Mouse (Mus musculus) liver, embryonic 11.5 days (tissue): ENCODE data around the gene Lamb3. TPM values are rescaled to one million over a fixed set of nuclear protein-coding genes. Genes with fewer than 3 reads are reported as not detected.

Experiments
- ATAC-seq: fragments of 200-750 bp; cut with Nextera tagmentation; replicated peaks from 2 replicates; pipeline ENCODE4 v1.8.0; 2017; ENCODE audit warnings: moderate number of reproducible peaks, mild to moderate bottlenecking, moderate TSS enrichment, moderate library complexity; ENCODE audit not compliant: low FRiP score
- DNase-seq: peaks from one replicate; pipeline ENCODE4 v3.0.0-alpha.2; 2017; ENCODE audit warnings: low spot score
- H3K27ac ChIP-seq: fragments of 300-500 bp; sonication (generic); 2 replicates; pipeline ENCODE4 v1.5.1; 2014; ENCODE audit warnings: mild to moderate bottlenecking, low read depth, low read length, control low read depth
- H3K27me3 ChIP-seq: fragments of 300-500 bp; sonication (generic); replicated peaks from 2 replicates; pipeline ENCODE4 v1.6.1; 2014; ENCODE audit warnings: low read length, mixed read lengths; ENCODE audit not compliant: control insufficient read depth, insufficient read depth
- H3K36me3 ChIP-seq: fragments of 300-500 bp; sonication (generic); 2 replicates; pipeline ENCODE4 v1.6.1; 2014; ENCODE audit warnings: mild to moderate bottlenecking, low read length, moderate library complexity, mixed read lengths; ENCODE audit not compliant: control insufficient read depth, insufficient read depth
- H3K4me1 ChIP-seq: fragments of 300-500 bp; sonication (generic); replicated peaks from 2 replicates; pipeline ENCODE4 v1.6.1; 2014; ENCODE audit warnings: low read length, mixed read lengths; ENCODE audit not compliant: control insufficient read depth, insufficient read depth
- H3K4me2 ChIP-seq: fragments of 300-500 bp; sonication (generic); 2 replicates; pipeline ENCODE4 v1.6.1; 2014; ENCODE audit warnings: mild to moderate bottlenecking, control low read depth, moderate library complexity
- H3K4me3 ChIP-seq: fragments of 300-500 bp; sonication (generic); 2 replicates; pipeline ENCODE4 v1.5.1; 2014; ENCODE audit warnings: low read depth, low read length, control low read depth
- H3K9ac ChIP-seq: fragments of 300-500 bp; sonication (generic); 2 replicates; pipeline ENCODE4 v1.6.1; 2014; ENCODE audit warnings: low read depth, low read length, control low read depth
- H3K9me3 ChIP-seq: fragments of 300-500 bp; sonication (generic); 2 replicates; pipeline ENCODE4 v1.6.1; 2016; ENCODE audit warnings: low read length, inconsistent platforms, mixed read lengths; ENCODE audit not compliant: control insufficient read depth
- WGBS: fragments of 180-500 bp; shearing (Covaris S2); extraction: QIAGEN DNeasy Blood & Tissue Kit; methylation state at CpG from one replicate; pipeline ENCODE4 v1.1.7; 2014; 5-methylcytosine and 5-hydroxymethylcytosine counted together
- polyA plus RNA-seq: library from polyadenylated mRNA; unstranded; fragments of >200 nt; fragmentation: Nextera tagmentation; extraction: Ambion mirVana; gene quantifications from 2 replicates; pipeline ENCODE4 v1.2.1, GENCODE M21; 2014

Lamb3 gene
- polyA plus RNA-seq, 1 experiment from 2014 or later, result 0.15 TPM

DNA sequence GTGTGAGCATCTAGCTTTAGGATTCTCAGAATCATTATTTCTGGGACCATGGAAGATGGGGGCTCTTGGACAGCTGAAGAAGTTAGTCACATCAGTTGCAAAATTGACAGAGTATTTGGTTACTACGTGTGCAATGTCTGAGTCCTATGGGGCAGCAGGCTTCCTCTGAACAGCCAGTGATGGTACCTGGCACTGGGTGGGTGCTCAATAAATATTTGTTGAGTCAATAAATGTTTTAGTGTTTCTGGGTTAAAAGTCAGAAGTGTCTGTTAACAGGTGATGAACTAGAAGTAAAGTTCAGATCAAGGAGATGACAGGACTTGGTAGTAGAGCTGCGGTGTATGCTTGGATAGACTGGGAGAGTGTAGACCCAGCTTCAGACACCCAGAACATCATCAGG lies 80.1 kb downstream of the Lamb3 start:
- Histone ChIP-seq H3K4me2 (no peak overlapping the region), H3K27ac (no peak overlapping the region), H3K36me3 (no peaks in the 10 kb centered on the region), H3K9me3 (no peaks in the 10 kb centered on the region), H3K27me3 (no peaks in the 10 kb centered on the region), H3K4me3 (no peak overlapping the region), H3K4me1 (no peaks in the 10 kb centered on the region), H3K9ac (no peak overlapping the region)
- ATAC-seq (no peak), DNase-seq (no peak)
- whole genome bisulfite sequencing, result 71% methylated on average over 2 of the region's 2 CpGs

GRCm38 (mm10) chr1:193289076-193289475 lies 81.6 kb downstream of the Lamb3 start:
- no peaks in the 10 kb centered on the region for H3K36me3 ChIP-seq
- no peak overlapping the region for H3K4me3 ChIP-seq
- H3K27ac ChIP-seq, result no peak overlapping the region
- H3K9ac ChIP-seq, result no peak overlapping the region
- H3K4me2 ChIP-seq, result no peak overlapping the region
- ATAC-seq (no peak), DNase-seq (no peak)
- WGBS, result 89% methylated on average over 3 of the region's 3 CpGs
- H3K9me3 ChIP-seq, result no peaks in the 10 kb centered on the region
- no peaks in the 10 kb centered on the region for H3K27me3 ChIP-seq
- no peaks in the 10 kb centered on the region for H3K4me1 ChIP-seq

DNA sequence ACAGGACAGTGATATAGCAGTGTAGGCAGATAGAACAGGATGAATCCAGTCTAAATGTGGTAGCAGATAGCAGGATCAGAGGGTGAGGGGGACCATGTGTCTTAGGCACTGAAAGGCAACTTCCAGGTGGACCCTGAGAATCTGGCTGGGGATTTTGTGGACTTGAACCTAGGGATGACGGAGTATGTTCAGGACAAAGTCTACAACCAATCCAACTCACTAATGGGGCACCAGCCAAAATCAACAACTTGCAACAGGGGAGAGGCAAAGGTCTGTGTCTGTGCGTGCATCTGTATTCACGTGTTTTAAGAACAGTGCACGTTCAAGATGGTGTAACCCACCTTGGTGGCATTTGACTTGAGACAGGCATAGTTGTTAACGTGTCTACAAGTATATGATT lies 82.4 kb downstream of the Lamb3 start:
- no peaks in the 10 kb centered on the region for H3K36me3 ChIP-seq
- no peak overlapping the region for H3K4me3 ChIP-seq
- ATAC-seq, result no peak
- H3K27ac ChIP-seq, result no peak overlapping the region
- WGBS, result 79% methylated on average over 5 of the region's 5 CpGs
- no peak overlapping the region for H3K9ac ChIP-seq
- no peaks in the 10 kb centered on the region for H3K9me3 ChIP-seq
- H3K4me2 ChIP-seq, result no peak overlapping the region
- no peak for DNase-seq
- no peaks in the 10 kb centered on the region for H3K4me1 ChIP-seq
- no peaks in the 10 kb centered on the region for H3K27me3 ChIP-seq

- H3K9ac ChIP-seq, result no peak overlapping the region
- no peaks in the 10 kb centered on the region for H3K4me1 ChIP-seq
- no peaks in the 10 kb centered on the region for H3K9me3 ChIP-seq
- H3K4me2 ChIP-seq, result no peak overlapping the region
- H3K36me3 ChIP-seq, result no peaks in the 10 kb centered on the region
- no peak for ATAC-seq
- no peak for DNase-seq
- no peak overlapping the region for H3K4me3 ChIP-seq
- no peak overlapping the region for H3K27ac ChIP-seq
- H3K27me3 ChIP-seq, result no peaks in the 10 kb centered on the region
Measured at GRCm38 (mm10) chr1:193290686-193291085, 83.2 kb downstream of the Lamb3 start.

DNA sequence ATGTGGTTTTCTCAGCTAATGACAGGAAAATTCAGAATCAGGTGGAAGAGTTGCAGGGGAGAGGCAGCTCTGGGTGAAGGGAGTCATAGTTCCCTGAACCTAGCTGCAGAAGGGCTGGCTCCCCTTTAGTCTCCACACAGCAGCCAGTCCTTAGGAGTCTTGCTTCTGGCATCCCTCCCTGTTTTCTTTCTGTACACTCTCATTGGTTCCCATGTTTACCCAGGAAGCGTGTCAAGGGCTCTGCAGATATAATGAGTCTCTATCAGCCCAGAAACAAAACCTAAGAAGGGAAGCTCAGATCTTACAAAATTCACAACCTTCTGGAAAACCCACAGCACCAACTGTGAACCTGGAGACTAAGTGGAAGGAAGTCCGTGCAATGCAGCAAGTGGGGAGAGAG lies 85.5 kb downstream of the Lamb3 start:
- WGBS, result 55% methylated on average over 2 of the region's 2 CpGs
- no peak overlapping the region for H3K27ac ChIP-seq

DNA sequence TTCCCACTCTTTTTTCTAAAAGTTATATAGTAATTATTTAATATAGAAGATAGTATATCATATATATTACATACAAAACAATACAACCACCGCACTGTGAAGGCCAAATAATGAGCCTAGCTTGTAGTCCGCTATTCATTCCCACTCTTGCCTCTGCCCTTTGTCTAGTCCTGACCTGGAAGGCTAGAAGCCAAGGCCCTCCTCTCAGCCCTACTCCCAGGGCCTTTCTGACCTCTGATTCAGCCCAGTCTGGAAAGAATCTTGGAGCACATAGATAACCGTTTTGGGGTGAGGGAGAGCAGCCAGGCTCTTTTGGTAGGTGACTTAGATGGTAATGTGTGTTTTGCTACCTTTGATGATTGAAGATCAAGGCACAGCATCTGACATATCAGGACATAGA lies 86.4 kb downstream of the Lamb3 start:
- H3K36me3 ChIP-seq, result no peaks in the 10 kb centered on the region
- DNase-seq, result no peak
- ATAC-seq, result no peak
- no peak overlapping the region for H3K4me3 ChIP-seq
- no peak overlapping the region for H3K4me2 ChIP-seq
- no peaks in the 10 kb centered on the region for H3K27me3 ChIP-seq
- H3K9ac ChIP-seq, result no peak overlapping the region
- H3K4me1 ChIP-seq, result no peaks in the 10 kb centered on the region
- 76% methylated on average over 3 of the region's 3 CpGs for WGBS
- H3K27ac ChIP-seq, result no peak overlapping the region
- no peaks in the 10 kb centered on the region for H3K9me3 ChIP-seq

More for the DNA sequence above, 85.5 kb downstream of the Lamb3 start:
- DNase-seq (no peak), ATAC-seq (no peak)
- Histone ChIP-seq H3K4me1 (no peaks in the 10 kb centered on the region), H3K4me3 (no peak overlapping the region), H3K36me3 (no peaks in the 10 kb centered on the region), H3K4me2 (no peak overlapping the region), H3K9ac (no peak overlapping the region), H3K27me3 (no peaks in the 10 kb centered on the region), H3K9me3 (no peaks in the 10 kb centered on the region)

DNA sequence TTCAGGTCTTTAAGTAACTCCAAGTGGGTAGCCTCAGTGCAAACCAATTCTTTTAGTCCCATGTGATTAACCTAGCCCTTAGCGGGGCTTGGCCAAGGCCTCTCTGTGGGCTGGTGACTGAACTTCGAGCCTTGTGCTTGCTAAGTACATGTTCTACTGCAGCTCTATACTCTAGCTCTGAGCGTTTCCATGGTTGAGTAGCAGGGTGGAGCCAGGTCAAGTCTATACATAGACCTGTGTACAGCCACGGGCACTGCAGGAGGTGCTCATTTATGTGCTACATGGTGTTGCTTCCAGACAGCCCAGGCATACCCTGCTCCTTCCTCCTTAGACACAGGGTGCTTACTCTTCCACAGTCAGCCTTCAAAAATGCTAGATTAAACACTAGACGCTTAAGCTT lies 88.4 kb downstream of the Lamb3 start:
- H3K4me1 ChIP-seq, result no peaks in the 10 kb centered on the region
- 82% methylated on average over 5 of the region's 5 CpGs for WGBS
- H3K4me3 ChIP-seq, result no peak overlapping the region
- no peak overlapping the region for H3K4me2 ChIP-seq
- ATAC-seq (no peak), DNase-seq (no peak)
- H3K36me3 ChIP-seq, result no peaks in the 10 kb centered on the region
- no peaks in the 10 kb centered on the region for H3K27me3 ChIP-seq
- H3K9ac ChIP-seq, result no peak overlapping the region
- H3K27ac ChIP-seq, result no peak overlapping the region
- H3K9me3 ChIP-seq, result no peaks in the 10 kb centered on the region

DNA sequence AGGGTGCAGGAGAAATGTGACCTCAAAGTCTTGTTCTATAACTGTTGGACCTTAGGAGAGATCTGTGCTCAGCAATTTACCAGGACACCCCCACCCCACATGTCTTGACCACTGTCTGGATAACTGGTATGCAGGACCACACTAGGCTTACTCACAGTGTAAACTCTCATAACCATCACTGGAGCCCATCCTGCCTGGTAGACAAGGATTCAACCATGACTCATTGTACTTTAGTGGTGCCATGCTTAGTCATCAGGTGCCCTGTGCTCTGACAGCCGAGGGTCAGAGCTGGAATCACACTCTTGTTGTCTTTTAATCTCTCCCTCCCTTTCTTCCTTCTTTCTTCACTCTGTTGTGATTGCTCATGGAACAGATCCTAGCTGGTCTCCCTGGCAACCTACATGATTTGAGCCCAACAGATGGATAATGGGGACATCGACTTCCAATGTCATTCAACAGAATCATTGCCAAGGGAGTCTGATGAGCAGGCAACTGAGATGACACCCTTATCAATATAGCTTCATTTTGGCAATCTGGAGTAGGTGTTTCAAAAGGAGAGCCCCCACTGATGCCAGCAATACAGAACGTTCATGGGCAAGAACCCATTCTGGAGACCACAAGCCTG lies 90.8 kb downstream of the Lamb3 start:
- ATAC-seq, result no peak
- Histone ChIP-seq H3K9me3 (no peaks in the 10 kb centered on the region), H3K27ac (no peak overlapping the region), H3K27me3 (no peaks in the 10 kb centered on the region), H3K4me2 (no peak overlapping the region), H3K9ac (no peak overlapping the region), H3K36me3 (no peaks in the 10 kb centered on the region), H3K4me3 (no peak overlapping the region), H3K4me1 (no peaks in the 10 kb centered on the region)
- no peak for DNase-seq
- 86% methylated on average over 3 of the region's 3 CpGs for WGBS

- H3K4me3 ChIP-seq, result no peak overlapping the region
- H3K27me3 ChIP-seq, result no peaks in the 10 kb centered on the region
- H3K36me3 ChIP-seq, result no peaks in the 10 kb centered on the region
- no peaks in the 10 kb centered on the region for H3K9me3 ChIP-seq
- DNase-seq (no peak), ATAC-seq (no peak)
- no peak overlapping the region for H3K9ac ChIP-seq
- no peak overlapping the region for H3K27ac ChIP-seq
- 61% methylated on average over 1 of the region's 1 CpGs for WGBS
- no peak overlapping the region for H3K4me2 ChIP-seq
- no peaks in the 10 kb centered on the region for H3K4me1 ChIP-seq
Measured at GRCm38 (mm10) chr1:193299995-193300394, 92.5 kb downstream of the Lamb3 start.
